Mouse (Mus musculus): ENCODE measurements around the gene Tob2. TPM values are rescaled to one million over a fixed set of nuclear protein-coding genes. Genes with fewer than 3 reads are reported as not detected.

Gene Tob2
- polyA plus RNA-seq, 1 experiment from 2014 or later: 12.3 TPM

DNA sequence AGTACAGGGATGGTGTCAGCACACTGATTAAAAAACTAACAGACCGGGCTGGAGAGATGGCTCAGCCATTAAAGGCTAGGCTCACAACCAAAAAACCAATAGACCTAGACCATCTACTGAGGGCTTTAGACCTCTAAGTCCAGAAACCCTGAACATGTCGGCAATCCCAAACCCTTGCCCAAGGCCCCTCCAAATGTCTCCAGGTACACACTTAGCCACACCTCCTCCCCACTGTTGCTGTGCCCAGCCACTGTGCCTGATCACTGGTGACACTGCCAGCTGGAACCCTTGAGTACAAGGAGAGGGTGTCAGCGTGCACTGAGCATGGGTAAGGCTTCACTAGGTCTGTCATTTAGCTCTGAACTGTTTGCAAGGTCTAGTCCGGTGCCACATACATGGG lies 60.2 kb downstream of the Tob2 start:
- WGBS (ENCODE audit: insufficient replicate concordance): 78% methylated on average over 4 of the region's 4 CpGs
- TF ChIP-seq EP300 (IDR thresholded peaks at IDR 0.05; ENCODE audit: low read depth) (no peak), CTCF (IDR thresholded peaks at IDR 0.05; ENCODE audit: low read depth) (no peak)
- DNase-seq (no peak), ATAC-seq (no peak)
- no peaks in the 10 kb centered on the region for H3K27me3 ChIP-seq (ENCODE audit: insufficient read depth, low read length)
- H3K36me3 ChIP-seq (replicated peaks; ENCODE audit: insufficient read depth, low read length): no peaks in the 10 kb centered on the region
- H3K9ac ChIP-seq (replicated peaks): no peak overlapping the region
- no peak overlapping the region for H3K4me3 ChIP-seq (ENCODE audit: low read depth, low read length)
- no peaks in the 10 kb centered on the region for H3K9me3 ChIP-seq (ENCODE audit: low read length)
- H3K4me1 ChIP-seq (ENCODE audit: insufficient read depth): peaks cover 21% of the 10 kb centered on the region
- H3K4me2 ChIP-seq (ENCODE audit: low read depth, low read length): no peak overlapping the region
- H3K27ac ChIP-seq (ENCODE audit: low read depth): no peak overlapping the region

Other genes with a start within 250 kb of the Tob2 start
- 7.3 and 8.2 TPM in 2 replicates for gene L3mbtl2, start 194.9 kb downstream of the Tob2 start, polyA plus RNA-seq (2015; fragmentation: Nextera tagmentation; extraction: Ambion mirVana)
- 0.99 and 1.4 TPM in 2 replicates for gene Chadl, start 161.5 kb downstream of the Tob2 start, polyA plus RNA-seq (2015; fragmentation: Nextera tagmentation; extraction: Ambion mirVana)
- gene Zc3h7b, start 113.7 kb downstream of the Tob2 start, polyA plus RNA-seq (2015; fragmentation: Nextera tagmentation; extraction: Ambion mirVana): 3.3 and 4.2 TPM in 2 replicates
- 31.3 and 38.0 TPM in 2 replicates for gene Rangap1, start 113.3 kb downstream of the Tob2 start, polyA plus RNA-seq (2015; fragmentation: Nextera tagmentation; extraction: Ambion mirVana)
- 14.0 and 16.3 TPM in 2 replicates for gene Tef, start 56.4 kb downstream of the Tob2 start, polyA plus RNA-seq (2015; fragmentation: Nextera tagmentation; extraction: Ambion mirVana)
- gene Phf5a, start 13.1 kb upstream of the Tob2 start, polyA plus RNA-seq (2015; fragmentation: Nextera tagmentation; extraction: Ambion mirVana): 61.5 and 63.0 TPM in 2 replicates
- gene Aco2, start 13.5 kb upstream of the Tob2 start, polyA plus RNA-seq (2015; fragmentation: Nextera tagmentation; extraction: Ambion mirVana): 86.7 and 87.0 TPM in 2 replicates
- 57.0 and 57.3 TPM in 2 replicates for gene Polr3h, start 67.4 kb upstream of the Tob2 start, polyA plus RNA-seq (2015; fragmentation: Nextera tagmentation; extraction: Ambion mirVana)
- gene Csdc2, start 78.0 kb upstream of the Tob2 start, polyA plus RNA-seq (2015; fragmentation: Nextera tagmentation; extraction: Ambion mirVana): 0.52 and 0.59 TPM in 2 replicates
- gene Pmm1, start 102.1 kb upstream of the Tob2 start, polyA plus RNA-seq (2015; fragmentation: Nextera tagmentation; extraction: Ambion mirVana): 9.8 and 10.1 TPM in 2 replicates
- not detected in 2 replicates for gene 1700029P11Rik, start 121.7 kb upstream of the Tob2 start, polyA plus RNA-seq (2015; fragmentation: Nextera tagmentation; extraction: Ambion mirVana)
- 25.7 and 27.8 TPM in 2 replicates for gene Xrcc6, start 129.0 kb upstream of the Tob2 start, polyA plus RNA-seq (2015; fragmentation: Nextera tagmentation; extraction: Ambion mirVana)
- 14.6 and 15.0 TPM in 2 replicates for gene Desi1, start 175.1 kb upstream of the Tob2 start, polyA plus RNA-seq (2015; fragmentation: Nextera tagmentation; extraction: Ambion mirVana)
- 84.6 and 92.1 TPM in 2 replicates for gene Snu13, start 188.8 kb upstream of the Tob2 start, polyA plus RNA-seq (2015; fragmentation: Nextera tagmentation; extraction: Ambion mirVana)
- gene 4930407I10Rik, start 200.4 kb upstream of the Tob2 start, polyA plus RNA-seq (2015; fragmentation: Nextera tagmentation; extraction: Ambion mirVana): not detected in 2 replicates
- gene Mei1, start 211.2 kb upstream of the Tob2 start, polyA plus RNA-seq (2015; fragmentation: Nextera tagmentation; extraction: Ambion mirVana): not detected in 2 replicates

Measured in liver, postnatal 0 days (tissue).